Comparison of ENCODE assay signal across 35 mouse cellular contexts in genomic region chr4:43082458-43082857, GRCm38 (mm10).
"Had no signal": no experiment of that assay in that cellular context is flagged by ENCODE, and none has a peak within 500 bp of the region (broad histone marks: within the 10 kb centered on the region; RNA-seq: fewer than 3 reads in every experiment).

No protein-coding gene starts in this region.

- DNase-seq: heart, postnatal 10 days; heart, postnatal 14 days; heart, postnatal 36 days; heart, postnatal 4 days; kidney, adult 11 months; kidney, adult 18-20 months; kidney, adult 2 months; kidney, adult 8-10 months; kidney, postnatal 10 days; kidney, postnatal 14 days; kidney, postnatal 25 days; kidney, postnatal 36 days; kidney, postnatal 4 days; layer of hippocampus, adult 9-11 months; layer of hippocampus, postnatal 36 days had no signal

- H3K4me3 ChIP-seq: heart, embryonic 10.5 days; heart, embryonic 12.5 days; heart, embryonic 13.5 days; heart, embryonic 15.5 days; hindbrain, embryonic 10.5 days; hindbrain, embryonic 12.5 days; hindbrain, embryonic 13.5 days; hindbrain, embryonic 15.5 days; intestine, embryonic 15.5 days; kidney, embryonic 15.5 days; layer of hippocampus, adult 2 months; left cerebral cortex, adult 2 months had no signal

- H3K4me2 ChIP-seq: heart, embryonic 11.5 days; heart, embryonic 12.5 days; heart, embryonic 13.5 days; heart, embryonic 15.5 days; hindbrain, embryonic 12.5 days; hindbrain, embryonic 13.5 days; hindbrain, embryonic 14.5 days; hindbrain, embryonic 15.5 days; intestine, embryonic 15.5 days; kidney, embryonic 15.5 days had no signal

- H3K9ac ChIP-seq: heart, embryonic 12.5 days; heart, embryonic 13.5 days; heart, embryonic 15.5 days; hindbrain, embryonic 12.5 days; hindbrain, embryonic 13.5 days; hindbrain, embryonic 14.5 days; hindbrain, embryonic 15.5 days; intestine, embryonic 15.5 days; kidney, embryonic 15.5 days had no signal

- H3K9me3 ChIP-seq: heart, embryonic 10.5 days; heart, embryonic 12.5 days; heart, embryonic 13.5 days; heart, embryonic 15.5 days; hindbrain, embryonic 10.5 days; hindbrain, embryonic 12.5 days; hindbrain, embryonic 13.5 days; hindbrain, embryonic 15.5 days; intestine, embryonic 15.5 days; kidney, embryonic 15.5 days had no signal

- H3K36me3 ChIP-seq: heart, embryonic 10.5 days; heart, embryonic 12.5 days; heart, embryonic 13.5 days; heart, embryonic 15.5 days; hindbrain, embryonic 10.5 days; hindbrain, embryonic 12.5 days; hindbrain, embryonic 13.5 days; hindbrain, embryonic 15.5 days; intestine, embryonic 15.5 days; kidney, embryonic 15.5 days had no signal

- ATAC-seq: hindbrain, embryonic 16.5 days; hindbrain, postnatal 0 days; inflammation-experienced regulatory T-cells, adult 6 months; intestine, embryonic 15.5 days; intestine, embryonic 16.5 days; intestine, postnatal 0 days had no signal

- H3K27me3 ChIP-seq: heart, embryonic 12.5 days; heart, embryonic 13.5 days; heart, embryonic 15.5 days; hindbrain, embryonic 12.5 days; hindbrain, embryonic 13.5 days; hindbrain, embryonic 15.5 days; intestine, embryonic 15.5 days; kidney, embryonic 15.5 days had no signal

- H3K4me1 ChIP-seq: heart, embryonic 15.5 days; hindbrain, embryonic 10.5 days; hindbrain, embryonic 12.5 days; hindbrain, embryonic 13.5 days; hindbrain, embryonic 15.5 days; intestine, embryonic 15.5 days had no signal

- H3K27ac ChIP-seq: heart, embryonic 10.5 days; heart, embryonic 13.5 days; heart, embryonic 15.5 days; hindbrain, embryonic 10.5 days; hindbrain, embryonic 12.5 days; hindbrain, embryonic 13.5 days; hindbrain, embryonic 14.5 days; hindbrain, embryonic 15.5 days; hindbrain, postnatal 0 days; intestine, embryonic 15.5 days; kidney, embryonic 15.5 days; kidney, postnatal 0 days; layer of hippocampus, adult 2 months; left cerebral cortex, adult 2 months had no signal
